Mouse (Mus musculus): ENCODE data around the gene Zfp512. TPM values are rescaled to one million over a fixed set of nuclear protein-coding genes. Genes with fewer than 3 reads are reported as not detected.
"Not testable (repeated sequence)": the region's sequence is repeated elsewhere in the genome, so short reads cannot be mapped to it uniquely, and the experiment has no call there.

Gene Zfp512
- 51.8 and 55.5 TPM in 2 replicates for polyA plus RNA-seq (2014; fragmentation: Nextera tagmentation; extraction: Ambion mirVana)

- Histone ChIP-seq H3K4me1 (ENCODE audit: control insufficient read depth, insufficient read depth, low read length) (peaks cover 11% of the 10 kb centered on the region), H3K4me2 (replicated peaks; ENCODE audit: low read depth, low read length) (peak within 1 kb of the TSS; percentile 63), H3K9me3 (ENCODE audit: control insufficient read depth, low read depth, low read length) (no peaks in the 10 kb centered on the region), H3K4me3 (ENCODE audit: low read depth, low read length) (peak within 1 kb of the TSS; percentile 51), H3K27me3 (ENCODE audit: control insufficient read depth, insufficient read depth, low read length) (no peaks in the 10 kb centered on the region), H3K36me3 (ENCODE audit: control insufficient read depth, insufficient read depth, low read length) (no peaks in the 10 kb centered on the region), H3K9ac (replicated peaks; ENCODE audit: low read depth, low read length) (peak within 1 kb of the TSS; percentile 43), H3K27ac (ENCODE audit: low read length) (peak within 1 kb of the TSS; percentile 33; the same call in 1 of the 2 replicates)
- WGBS, result 6% methylated on average over 23 of the region's 23 CpGs
- ATAC-seq (ENCODE audit: insufficient number of reproducible peaks, insufficient read depth, low FRiP score, low read depth), result peak; percentile 98
Observed at GRCm38 (mm10) chr5:31451878-31452561, at the start of gene Zfp512. TSS of gene Zfp512 (plus strand) at chr5:31452431.

DNA sequence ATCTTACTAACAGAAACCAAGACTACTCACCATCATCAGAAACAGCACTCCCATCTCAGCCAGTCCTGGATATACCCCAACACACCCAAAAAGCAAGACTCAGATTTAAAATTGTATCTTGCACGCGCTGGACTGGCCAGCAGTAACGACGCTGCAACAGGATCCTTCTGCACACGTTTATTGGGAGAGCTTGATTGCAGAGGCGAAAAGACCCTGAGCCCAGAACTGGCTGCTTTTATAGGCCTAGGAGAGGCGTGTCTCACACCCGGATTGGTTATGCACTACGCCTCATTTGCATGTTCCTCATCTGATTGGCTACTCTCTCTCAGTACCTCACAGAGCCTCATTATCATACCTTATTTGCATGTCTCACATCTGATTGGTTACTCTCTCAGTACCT lies 17.5 kb upstream of the Zfp512 start:
- H3K27me3 ChIP-seq (ENCODE audit: control insufficient read depth, insufficient read depth, low read length); H3K4me2 ChIP-seq (replicated peaks; ENCODE audit: low read depth, low read length); H3K9me3 ChIP-seq (ENCODE audit: control insufficient read depth, low read depth, low read length); ATAC-seq (ENCODE audit: insufficient number of reproducible peaks, insufficient read depth, low FRiP score, low read depth); H3K36me3 ChIP-seq (ENCODE audit: control insufficient read depth, insufficient read depth, low read length); H3K27ac ChIP-seq (ENCODE audit: low read length); H3K4me1 ChIP-seq (ENCODE audit: control insufficient read depth, insufficient read depth, low read length); H3K4me3 ChIP-seq (ENCODE audit: low read depth, low read length); H3K9ac ChIP-seq (replicated peaks; ENCODE audit: low read depth, low read length): not testable (repeated sequence)
- 93% methylated on average over 9 of the region's 9 CpGs for WGBS

- no peaks in the 10 kb centered on the region for H3K27me3 ChIP-seq (ENCODE audit: control insufficient read depth, insufficient read depth, low read length)
- H3K4me1 ChIP-seq (ENCODE audit: control insufficient read depth, insufficient read depth, low read length), result peaks cover 11% of the 10 kb centered on the region
- no peaks in the 10 kb centered on the region for H3K9me3 ChIP-seq (ENCODE audit: control insufficient read depth, low read depth, low read length)
- WGBS, result 81% methylated on average over 2 of the region's 2 CpGs
- no peaks in the 10 kb centered on the region for H3K36me3 ChIP-seq (ENCODE audit: control insufficient read depth, insufficient read depth, low read length)
- H3K27ac ChIP-seq (ENCODE audit: low read length), result no peak overlapping the region
- ATAC-seq (ENCODE audit: insufficient number of reproducible peaks, insufficient read depth, low FRiP score, low read depth), result no peak
- no peak overlapping the region for H3K9ac ChIP-seq (replicated peaks; ENCODE audit: low read depth, low read length)
- H3K4me3 ChIP-seq (ENCODE audit: low read depth, low read length), result no peak overlapping the region
- H3K4me2 ChIP-seq (replicated peaks; ENCODE audit: low read depth, low read length), result no peak overlapping the region
Observed at GRCm38 (mm10) chr5:31451336-31451735, 895 bp upstream of the Zfp512 start.

DNA sequence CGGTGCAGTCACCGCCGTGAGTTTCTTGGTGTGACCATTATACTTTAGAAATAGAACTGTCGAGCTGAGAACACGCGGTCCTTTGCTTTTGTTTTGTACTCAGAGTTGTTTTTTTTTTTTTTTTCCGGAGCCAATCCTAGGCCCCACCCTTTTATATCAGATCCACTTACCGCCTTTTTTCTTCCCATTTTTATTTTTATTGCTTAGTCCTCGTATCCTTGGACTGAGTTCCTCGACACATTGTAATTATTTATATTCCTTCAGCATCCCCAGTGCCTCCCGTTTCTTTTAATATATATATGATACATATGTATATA lies 289 bp downstream of the Zfp512 start:
- no peak for ATAC-seq (ENCODE audit: insufficient number of reproducible peaks, insufficient read depth, low FRiP score, low read depth)
- Histone ChIP-seq H3K9me3 (ENCODE audit: control insufficient read depth, low read depth, low read length) (no peaks in the 10 kb centered on the region), H3K4me3 (ENCODE audit: low read depth, low read length) (peak overlapping the region; percentile 51), H3K9ac (replicated peaks; ENCODE audit: low read depth, low read length) (peak overlapping the region; percentile 43), H3K27ac (ENCODE audit: low read length) (peak overlapping the region; percentile 33; the same call in 1 of the 2 replicates), H3K4me1 (ENCODE audit: control insufficient read depth, insufficient read depth, low read length) (peaks cover 11% of the 10 kb centered on the region), H3K4me2 (replicated peaks; ENCODE audit: low read depth, low read length) (peak overlapping the region; percentile 63), H3K27me3 (ENCODE audit: control insufficient read depth, insufficient read depth, low read length) (no peaks in the 10 kb centered on the region), H3K36me3 (ENCODE audit: control insufficient read depth, insufficient read depth, low read length) (no peaks in the 10 kb centered on the region)
- 0% methylated on average over 11 of the region's 11 CpGs for WGBS

- ATAC-seq (ENCODE audit: insufficient number of reproducible peaks, insufficient read depth, low FRiP score, low read depth), result no peak
- no peaks in the 10 kb centered on the region for H3K9me3 ChIP-seq (ENCODE audit: control insufficient read depth, low read depth, low read length)
- no peak overlapping the region for H3K27ac ChIP-seq (ENCODE audit: low read length)
- H3K9ac ChIP-seq (replicated peaks; ENCODE audit: low read depth, low read length), result peak overlapping the region; percentile 43
- WGBS, result 14% methylated on average over 7 of the region's 7 CpGs
- H3K4me2 ChIP-seq (replicated peaks; ENCODE audit: low read depth, low read length), result peak overlapping the region; percentile 63
- no peaks in the 10 kb centered on the region for H3K36me3 ChIP-seq (ENCODE audit: control insufficient read depth, insufficient read depth, low read length)
- peaks cover 11% of the 10 kb centered on the region for H3K4me1 ChIP-seq (ENCODE audit: control insufficient read depth, insufficient read depth, low read length)
- H3K27me3 ChIP-seq (ENCODE audit: control insufficient read depth, insufficient read depth, low read length), result no peaks in the 10 kb centered on the region
- peak overlapping the region; percentile 51 for H3K4me3 ChIP-seq (ENCODE audit: low read depth, low read length)
Observed at GRCm38 (mm10) chr5:31452886-31453410, 717 bp downstream of the Zfp512 start.

- no peaks in the 10 kb centered on the region for H3K27me3 ChIP-seq (ENCODE audit: control insufficient read depth, insufficient read depth, low read length)
- no peak overlapping the region for H3K4me2 ChIP-seq (replicated peaks; ENCODE audit: low read depth, low read length)
- WGBS, result 92% methylated on average over 3 of the region's 3 CpGs
- H3K4me3 ChIP-seq (ENCODE audit: low read depth, low read length), result no peak overlapping the region
- H3K9ac ChIP-seq (replicated peaks; ENCODE audit: low read depth, low read length), result no peak overlapping the region
- no peaks in the 10 kb centered on the region for H3K4me1 ChIP-seq (ENCODE audit: control insufficient read depth, insufficient read depth, low read length)
- no peaks in the 10 kb centered on the region for H3K9me3 ChIP-seq (ENCODE audit: control insufficient read depth, low read depth, low read length)
- no peak overlapping the region for H3K27ac ChIP-seq (ENCODE audit: low read length)
- ATAC-seq (ENCODE audit: insufficient number of reproducible peaks, insufficient read depth, low FRiP score, low read depth), result no peak
- peaks cover 48% of the 10 kb centered on the region for H3K36me3 ChIP-seq (ENCODE audit: control insufficient read depth, insufficient read depth, low read length)
Observed at GRCm38 (mm10) chr5:31467798-31468197, 15.6 kb downstream of the Zfp512 start.

DNA sequence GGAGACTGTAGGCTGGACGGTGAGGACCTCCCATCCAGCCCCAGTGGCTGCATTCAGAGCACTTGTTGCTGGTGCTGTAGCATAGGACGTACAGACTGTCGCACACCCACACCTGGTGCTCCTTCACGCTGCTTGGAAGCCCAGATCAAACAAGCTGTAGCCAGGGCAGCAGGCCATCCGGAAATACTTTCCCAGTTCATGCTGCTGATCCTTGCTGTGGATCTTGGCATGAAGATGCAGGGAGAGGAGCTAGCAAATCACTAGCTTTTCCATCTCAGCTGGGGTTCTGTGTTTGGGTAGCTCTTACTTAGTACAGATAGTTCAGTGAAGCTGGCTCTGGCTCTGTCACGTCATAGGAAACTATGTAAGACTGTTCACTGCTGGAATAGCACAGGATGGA lies 17.5 kb downstream of the Zfp512 start:
- Histone ChIP-seq H3K36me3 (ENCODE audit: control insufficient read depth, insufficient read depth, low read length) (peaks cover 67% of the 10 kb centered on the region), H3K9me3 (ENCODE audit: control insufficient read depth, low read depth, low read length) (no peaks in the 10 kb centered on the region), H3K9ac (replicated peaks; ENCODE audit: low read depth, low read length) (no peak overlapping the region), H3K4me2 (replicated peaks; ENCODE audit: low read depth, low read length) (no peak overlapping the region), H3K27me3 (ENCODE audit: control insufficient read depth, insufficient read depth, low read length) (no peaks in the 10 kb centered on the region), H3K4me3 (ENCODE audit: low read depth, low read length) (no peak overlapping the region), H3K4me1 (ENCODE audit: control insufficient read depth, insufficient read depth, low read length) (no peaks in the 10 kb centered on the region), H3K27ac (ENCODE audit: low read length) (no peak overlapping the region)
- ATAC-seq (ENCODE audit: insufficient number of reproducible peaks, insufficient read depth, low FRiP score, low read depth), result no peak
- WGBS, result 96% methylated on average over 6 of the region's 6 CpGs

GRCm38 (mm10) chr5:31470334-31470733 lies 18.1 kb downstream of the Zfp512 start:
- WGBS, result 75% methylated on average over 7 of the region's 7 CpGs
- no peak overlapping the region for H3K4me3 ChIP-seq (ENCODE audit: low read depth, low read length)
- no peak for ATAC-seq (ENCODE audit: insufficient number of reproducible peaks, insufficient read depth, low FRiP score, low read depth)
- no peak overlapping the region for H3K4me2 ChIP-seq (replicated peaks; ENCODE audit: low read depth, low read length)
- H3K27ac ChIP-seq (ENCODE audit: low read length), result no peak overlapping the region
- H3K9me3 ChIP-seq (ENCODE audit: control insufficient read depth, low read depth, low read length), result no peaks in the 10 kb centered on the region
- H3K36me3 ChIP-seq (ENCODE audit: control insufficient read depth, insufficient read depth, low read length), result peaks cover 68% of the 10 kb centered on the region
- H3K27me3 ChIP-seq (ENCODE audit: control insufficient read depth, insufficient read depth, low read length), result no peaks in the 10 kb centered on the region
- H3K9ac ChIP-seq (replicated peaks; ENCODE audit: low read depth, low read length), result no peak overlapping the region
- no peaks in the 10 kb centered on the region for H3K4me1 ChIP-seq (ENCODE audit: control insufficient read depth, insufficient read depth, low read length)

DNA sequence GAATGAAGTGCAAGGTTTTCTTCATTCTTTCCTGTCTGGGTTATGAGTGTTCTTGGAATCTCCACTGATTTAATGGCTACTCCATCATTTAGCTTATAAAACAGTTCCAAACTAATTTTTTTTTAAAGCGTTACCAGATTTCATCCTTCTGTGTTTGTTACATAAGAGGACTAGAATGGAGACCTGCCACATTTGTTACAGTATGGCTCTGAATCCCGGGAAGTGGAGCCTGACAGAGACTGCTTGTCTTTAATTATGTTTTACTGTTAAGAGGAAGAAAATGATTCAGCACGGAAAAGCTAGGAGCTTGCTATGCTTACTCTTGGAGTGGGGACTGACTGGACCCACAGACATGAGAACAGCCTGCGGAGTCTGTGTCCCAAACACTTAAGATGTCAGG lies 28.3 kb downstream of the Zfp512 start:
- H3K9me3 ChIP-seq (ENCODE audit: control insufficient read depth, low read depth, low read length), result no peaks in the 10 kb centered on the region
- WGBS, result 88% methylated on average over 4 of the region's 4 CpGs
- no peak overlapping the region for H3K9ac ChIP-seq (replicated peaks; ENCODE audit: low read depth, low read length)
- peaks cover 57% of the 10 kb centered on the region for H3K36me3 ChIP-seq (ENCODE audit: control insufficient read depth, insufficient read depth, low read length)
- H3K4me3 ChIP-seq (ENCODE audit: low read depth, low read length), result no peak overlapping the region
- H3K27me3 ChIP-seq (ENCODE audit: control insufficient read depth, insufficient read depth, low read length), result no peaks in the 10 kb centered on the region
- no peak overlapping the region for H3K27ac ChIP-seq (ENCODE audit: low read length)
- no peak for ATAC-seq (ENCODE audit: insufficient number of reproducible peaks, insufficient read depth, low FRiP score, low read depth)
- no peak overlapping the region for H3K4me2 ChIP-seq (replicated peaks; ENCODE audit: low read depth, low read length)
- H3K4me1 ChIP-seq (ENCODE audit: control insufficient read depth, insufficient read depth, low read length), result no peaks in the 10 kb centered on the region
